Mouse (Mus musculus) heart, postnatal 25 days (tissue): Measurements from ENCODE around the gene Pdss2. TPM values are rescaled to one million over a fixed set of nuclear protein-coding genes. Genes with fewer than 3 reads are reported as not detected.

Source experiments
- DNase-seq: peaks from one replicate; pipeline ENCODE4 v3.0.0; 2022; ENCODE audit warnings: low spot score
- intact Hi-C: fragments of 180-260 bp; cut with DNase I; formaldehyde crosslinking; loops from one replicate; pipeline ENCODE4 v1.15.1; 2025
- total RNA-seq, 2 experiments: library from RNA; stranded (reverse); gene quantifications; 2 replicates each; pipeline ENCODE4 v1.2.3; 2021

Pdss2 gene
- total RNA-seq, 2 experiments from 2014 or later: 31.4 to 32.7 TPM

DNA sequence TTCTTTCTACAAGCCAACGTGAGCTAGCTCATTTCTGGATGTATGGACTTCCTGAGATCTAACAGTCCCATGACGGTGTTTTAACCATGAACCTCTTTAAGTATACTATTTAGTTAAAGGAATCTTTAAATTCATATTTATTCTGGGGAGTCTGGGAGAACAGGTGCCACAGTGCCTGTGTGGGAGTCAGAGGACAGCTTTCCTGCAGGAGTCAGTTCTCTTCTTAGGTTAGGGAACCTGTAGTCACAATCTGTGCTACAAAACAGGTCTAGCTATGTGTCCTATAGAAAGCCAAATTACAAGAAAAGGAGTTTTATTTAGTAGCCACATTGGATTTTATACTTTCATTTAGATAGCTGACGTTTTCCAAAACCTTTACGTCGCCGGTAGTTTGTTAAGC, 141.7 kb downstream of the Pdss2 start:
- no peak for DNase-seq
- intact Hi-C loops: no loop called here

DNA sequence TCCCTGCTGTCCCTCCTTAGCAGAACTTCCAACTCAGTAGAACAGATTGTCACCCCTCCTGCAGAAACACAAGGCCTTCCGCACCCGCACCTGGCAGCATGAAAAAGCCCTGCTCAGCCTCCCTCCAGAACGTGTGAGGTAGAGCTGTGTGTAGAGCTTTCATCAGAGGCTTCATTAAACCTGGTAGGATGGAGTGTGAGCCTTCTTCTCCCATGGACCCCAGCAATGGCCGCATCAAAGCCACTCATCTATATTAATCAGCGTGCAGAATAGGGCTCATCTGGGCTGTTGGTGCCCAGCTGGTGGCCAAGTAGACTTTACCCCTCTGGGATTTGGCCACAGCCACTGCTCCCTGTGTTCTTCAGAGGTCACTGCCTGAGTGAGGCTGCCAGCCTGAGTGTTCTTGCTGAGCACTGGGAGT, 142.2 kb downstream of the Pdss2 start:
- no peak for DNase-seq
- intact Hi-C loops: no loop called here

DNA sequence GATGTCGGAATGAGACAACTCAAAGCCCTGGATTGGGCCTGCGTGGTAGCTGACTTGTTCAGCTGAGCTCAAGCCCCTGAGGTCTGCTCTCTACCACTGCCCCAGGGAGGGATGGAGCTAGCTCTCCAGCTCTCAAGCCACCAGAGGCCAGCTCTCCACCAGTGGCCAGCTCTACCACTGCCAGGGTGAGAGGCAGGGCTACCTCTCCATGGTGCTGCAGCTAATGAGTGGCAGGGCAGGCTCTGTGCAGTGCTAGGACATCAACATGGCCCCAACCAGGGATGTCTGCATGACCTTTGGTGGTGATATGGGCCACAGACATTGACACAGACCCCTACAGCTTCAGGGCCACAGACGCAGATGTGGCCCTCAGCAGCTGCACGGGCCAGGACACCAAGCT, 144.6 kb downstream of the Pdss2 start:
- intact Hi-C loops: no loop called here
- no peak for DNase-seq

DNA sequence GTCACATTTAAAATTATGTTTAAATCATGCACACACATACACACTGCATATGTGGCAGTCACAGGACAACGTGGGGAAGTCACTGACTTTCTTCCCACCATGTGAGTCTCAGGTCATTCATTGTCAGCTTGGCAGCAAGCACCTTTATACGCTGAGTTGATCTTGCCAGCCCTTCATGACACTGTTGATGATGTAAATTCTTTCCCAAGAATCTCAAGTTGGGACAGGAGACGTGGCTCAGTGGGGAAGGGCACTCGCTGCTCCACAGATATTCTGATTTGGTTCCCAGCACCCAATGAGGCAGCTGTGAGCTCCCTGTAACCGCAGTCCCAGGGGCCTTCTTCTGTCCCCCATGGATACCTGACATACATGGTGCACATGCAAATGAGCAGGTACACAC, 147.3 kb downstream of the Pdss2 start:
- intact Hi-C loops: no loop called here
- no peak for DNase-seq

DNA sequence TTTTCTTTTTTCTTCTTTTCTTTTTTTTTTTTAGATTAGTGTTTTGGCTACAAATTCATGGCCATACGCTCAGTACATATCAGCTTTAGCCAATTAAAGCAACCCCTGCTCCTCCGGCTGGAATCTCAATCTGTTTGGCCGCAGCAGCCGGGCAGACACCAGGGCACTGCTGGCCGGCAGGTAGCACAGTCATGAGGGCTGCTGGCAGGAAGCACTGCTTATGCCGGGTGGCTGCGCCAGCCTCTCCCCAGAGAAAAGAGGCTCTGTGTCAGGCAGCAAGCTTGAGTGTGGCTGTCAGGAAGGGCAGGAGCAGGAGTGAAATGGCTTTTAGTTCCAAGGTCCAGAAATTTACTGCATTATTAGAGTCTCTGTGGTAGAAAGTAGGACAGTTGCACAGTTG, 151.0 kb downstream of the Pdss2 start:
- peak; percentile 10 for DNase-seq
- intact Hi-C loops: loop anchor here (5.0 to 10.0 kb wide), 3 partner anchors 148 to 368 kb away; partner anchors contain the start of genes 9030612E09Rik, Pdss2 and Sobp

DNA sequence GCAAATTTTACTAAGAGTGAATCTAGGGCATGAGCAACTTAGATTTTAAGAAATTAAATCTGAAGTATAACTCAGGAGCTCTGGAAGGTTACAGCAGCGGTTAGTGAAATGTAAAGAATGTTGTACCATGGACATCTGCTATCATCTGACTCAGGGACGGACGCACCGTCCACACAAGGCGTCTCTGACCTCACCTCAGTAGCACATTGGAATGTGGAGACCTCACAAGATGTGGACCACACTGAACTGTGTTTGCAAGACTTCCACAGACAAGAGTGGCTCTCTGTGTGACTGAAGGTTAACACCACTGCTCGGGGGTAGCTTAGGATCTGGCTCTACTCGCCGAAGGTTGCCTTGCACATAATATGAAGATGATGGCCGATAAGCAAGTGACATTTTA, 151.7 kb downstream of the Pdss2 start:
- DNase-seq: no peak
- intact Hi-C loops: loop anchor here (5.0 to 10.0 kb wide), 3 partner anchors 148 to 368 kb away; partner anchors contain the start of genes 9030612E09Rik, Pdss2 and Sobp

DNA sequence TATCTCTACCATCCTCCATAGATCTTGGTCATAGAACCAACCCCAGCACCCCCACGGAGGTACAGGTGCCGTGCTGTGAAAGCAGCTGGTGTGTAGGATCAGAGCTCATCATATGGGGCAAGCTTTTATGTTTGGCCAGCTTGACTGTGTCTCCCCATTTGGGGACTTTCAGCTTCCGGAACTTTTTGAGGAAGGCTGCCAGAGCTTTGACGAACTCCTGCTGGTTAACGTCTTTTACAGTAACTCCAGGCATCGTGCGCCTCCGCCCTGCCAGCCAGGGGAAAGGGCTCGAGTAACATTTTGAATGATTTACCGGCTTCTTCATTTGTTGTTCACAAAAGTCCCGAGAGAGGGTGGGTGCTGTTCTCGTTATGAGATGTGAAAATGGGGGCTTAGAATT, 152.4 kb downstream of the Pdss2 start:
- intact Hi-C loops: loop anchor here (5.0 to 10.0 kb wide), 3 partner anchors 149 to 369 kb away; partner anchors contain the start of genes 9030612E09Rik, Pdss2 and Sobp
- no peak for DNase-seq

DNA sequence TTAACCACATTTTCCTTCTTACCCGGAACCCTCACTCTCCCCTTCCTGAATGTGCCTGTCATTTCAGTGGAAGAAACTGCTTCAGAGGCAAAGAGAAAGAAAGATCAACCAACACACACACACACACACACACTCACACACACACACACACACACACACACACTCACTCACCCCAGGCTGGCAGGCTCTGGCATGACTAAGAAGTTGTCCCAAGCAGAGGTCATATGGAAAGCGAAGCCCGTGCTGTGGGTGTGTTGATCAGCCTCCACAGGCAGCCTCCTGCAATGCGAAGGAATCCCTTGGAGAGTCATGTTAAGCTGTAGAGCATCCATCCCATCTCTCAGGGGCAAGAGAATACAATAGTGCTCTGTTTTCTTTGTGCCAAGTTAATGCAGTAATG, 154.0 kb downstream of the Pdss2 start:
- no peak for DNase-seq
- intact Hi-C loops: loop anchor here (5.0 to 10.0 kb wide), 3 partner anchors 150 to 418 kb away; partner anchors contain the start of gene Pdss2

DNA sequence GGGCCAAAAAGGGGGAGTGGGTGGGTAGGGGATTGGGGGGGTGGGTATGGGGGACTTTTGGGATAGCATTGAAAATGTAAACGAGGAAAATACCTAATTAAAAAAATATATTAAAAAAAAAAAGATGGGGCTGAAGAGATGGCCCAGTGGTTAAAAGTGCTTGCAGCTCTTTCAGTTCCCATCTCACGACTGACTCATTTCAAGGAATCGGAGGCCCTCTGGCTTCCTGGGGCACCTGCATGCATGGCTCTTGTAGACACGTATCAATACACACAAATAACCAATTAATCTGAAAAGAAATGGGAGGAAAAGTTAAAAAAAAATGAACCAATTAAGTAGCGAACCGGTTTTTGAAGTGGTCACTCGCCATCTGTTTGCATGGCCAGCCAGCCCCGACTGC, 155.5 kb downstream of the Pdss2 start:
- intact Hi-C loops: loop anchor here (5.0 to 10.0 kb wide), 3 partner anchors 152 to 419 kb away; partner anchors contain the start of gene Pdss2
- no peak for DNase-seq

DNA sequence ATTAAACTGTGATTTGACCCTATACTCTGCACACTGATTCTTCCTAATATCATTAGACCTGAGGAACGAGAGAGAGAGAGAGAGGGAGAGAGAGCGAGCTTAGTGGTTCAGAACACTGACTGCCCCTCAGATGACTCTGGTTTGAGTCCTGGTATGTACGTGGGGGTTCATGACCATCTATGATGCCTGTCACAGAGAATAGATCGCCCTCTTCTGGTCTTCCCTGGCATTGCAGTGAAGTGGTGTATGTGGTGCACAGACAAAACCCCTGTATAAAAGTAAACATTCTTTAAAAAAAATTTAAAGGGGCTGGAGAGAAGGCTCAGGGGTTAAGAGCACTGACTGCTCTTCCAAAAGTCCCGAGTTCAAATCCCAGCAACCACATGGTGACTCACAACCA, 157.0 kb downstream of the Pdss2 start:
- intact Hi-C loops: loop anchor here (5.0 to 10.0 kb wide), 3 partner anchors 153 to 421 kb away; partner anchors contain the start of gene Pdss2
- no peak for DNase-seq

DNA sequence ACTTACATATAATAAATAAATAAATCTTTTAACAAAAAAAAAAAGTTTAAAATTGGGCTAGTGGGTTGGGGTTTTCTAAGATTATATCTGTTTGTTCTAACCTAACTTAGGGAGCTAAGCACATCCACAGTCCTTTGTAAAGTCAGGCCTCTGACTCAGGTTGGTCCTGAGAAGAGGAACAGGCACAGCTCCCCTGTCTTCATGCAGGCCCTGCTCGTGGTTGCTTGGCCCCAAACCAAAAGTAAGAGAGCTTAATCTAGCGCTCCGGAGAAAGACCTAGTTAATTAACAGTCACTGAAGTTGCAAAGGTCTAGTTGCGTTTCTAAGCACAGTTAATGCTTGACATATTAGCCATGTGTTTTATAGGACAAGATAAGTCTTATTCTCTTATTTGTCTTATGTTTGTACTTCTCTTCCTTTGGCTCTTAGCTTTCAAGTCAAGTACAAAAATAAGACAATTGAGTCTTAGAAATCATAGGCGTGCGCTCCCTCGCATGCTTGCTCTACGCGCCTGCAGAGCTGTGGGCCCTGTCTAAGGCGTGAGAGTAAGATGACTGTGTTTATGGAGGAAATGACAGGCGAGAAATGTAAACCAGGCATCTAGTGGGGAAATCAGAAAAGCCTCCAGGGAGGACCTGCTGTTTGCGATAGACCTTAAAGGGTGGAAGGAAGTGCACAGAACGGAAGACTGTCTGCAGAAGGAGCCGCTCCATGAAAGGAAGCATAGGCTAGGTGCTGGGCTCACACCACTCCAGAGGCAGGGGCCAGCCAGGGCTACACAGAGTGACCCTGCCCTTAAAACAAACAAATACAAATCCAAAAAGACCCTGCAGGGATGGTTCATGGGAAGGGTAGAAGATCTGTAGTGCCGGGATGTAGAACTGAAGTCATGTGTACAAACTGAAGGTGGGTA, 157.7 kb downstream of the Pdss2 start:
- intact Hi-C loops: loop anchor here (5.0 to 10.0 kb wide), 3 partner anchors 154 to 422 kb away; partner anchors contain the start of gene Pdss2
- DNase-seq: no peak

DNA sequence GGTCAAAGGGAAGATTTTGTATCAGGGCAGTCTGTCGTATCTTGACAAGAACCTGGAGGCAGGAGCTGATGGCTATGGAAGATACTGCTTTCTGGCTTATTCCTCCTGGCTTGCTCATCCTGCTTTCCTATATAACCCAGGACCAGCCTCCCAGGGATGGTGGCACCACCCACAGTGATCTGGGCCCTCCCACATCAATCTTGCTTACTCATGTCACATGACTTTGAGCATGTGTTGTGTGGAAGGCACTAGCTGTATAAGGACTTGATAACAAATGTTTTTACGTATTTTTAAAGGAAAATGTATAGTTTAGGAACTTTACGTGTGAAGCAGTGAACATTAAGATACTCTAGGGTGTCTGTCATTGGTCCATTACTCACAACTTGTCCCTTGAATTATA, 161.4 kb downstream of the Pdss2 start:
- DNase-seq: no peak
- intact Hi-C loops: no loop called here

DNA sequence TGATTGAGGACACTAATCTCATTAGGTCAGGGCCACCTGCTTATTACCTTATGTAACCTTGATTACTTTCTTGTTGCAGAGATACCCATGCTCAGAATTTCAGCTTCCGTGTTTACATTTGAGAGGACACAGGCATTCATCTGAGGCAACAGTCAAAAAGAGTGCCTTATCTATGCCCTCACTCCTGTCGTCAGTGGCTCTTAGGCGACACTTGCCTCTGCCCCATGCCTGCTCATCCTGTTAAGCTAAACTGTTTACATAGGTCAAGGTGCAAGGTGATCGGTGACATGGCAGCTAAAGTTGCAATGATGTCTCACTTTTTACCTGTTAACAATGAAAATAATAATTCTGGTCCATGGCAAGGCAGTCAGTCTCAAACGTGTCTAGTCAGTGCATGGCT, 163.3 kb downstream of the Pdss2 start:
- no peak for DNase-seq
- intact Hi-C loops: no loop called here

DNA sequence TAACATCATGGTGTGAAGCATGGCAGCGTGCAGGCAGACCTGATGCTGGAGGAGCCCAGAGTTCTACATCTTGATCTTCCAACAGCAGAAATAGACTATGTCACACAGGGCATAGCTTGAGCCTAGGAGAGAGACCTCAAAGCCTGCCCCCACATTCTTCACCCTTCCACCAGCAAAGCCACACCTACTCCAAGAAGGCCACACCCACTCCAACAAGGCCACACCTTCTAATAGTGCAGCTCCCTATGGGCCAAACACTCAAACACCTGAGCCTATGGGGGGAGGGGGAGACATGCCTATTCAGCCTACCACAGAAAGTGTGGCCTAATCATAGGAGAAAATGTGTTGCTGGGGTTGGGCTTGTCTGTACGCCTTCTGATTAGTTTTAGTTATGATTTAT, 171.6 kb downstream of the Pdss2 start:
- intact Hi-C loops: no loop called here
- DNase-seq: no peak

DNA sequence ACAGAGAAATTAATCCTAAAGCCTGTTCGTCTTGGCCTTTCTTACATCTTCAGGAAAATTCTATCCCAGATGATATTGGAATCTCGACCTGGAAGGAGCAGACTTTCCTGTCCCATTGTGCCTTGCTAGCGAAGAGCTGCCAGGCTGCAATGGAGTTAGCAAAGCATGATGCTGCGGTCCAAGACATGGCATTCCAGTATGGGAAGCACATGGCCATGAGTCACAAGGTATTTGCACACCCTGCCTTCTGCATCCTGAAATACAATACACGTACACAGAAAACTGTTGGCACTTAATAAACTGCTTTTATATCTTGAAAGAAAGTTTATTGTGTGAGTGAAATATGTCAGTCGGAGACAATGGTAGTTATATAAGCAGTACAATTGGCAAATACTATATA, 172.5 kb downstream of the Pdss2 start:
- no peak for DNase-seq
- intact Hi-C loops: no loop called here

DNA sequence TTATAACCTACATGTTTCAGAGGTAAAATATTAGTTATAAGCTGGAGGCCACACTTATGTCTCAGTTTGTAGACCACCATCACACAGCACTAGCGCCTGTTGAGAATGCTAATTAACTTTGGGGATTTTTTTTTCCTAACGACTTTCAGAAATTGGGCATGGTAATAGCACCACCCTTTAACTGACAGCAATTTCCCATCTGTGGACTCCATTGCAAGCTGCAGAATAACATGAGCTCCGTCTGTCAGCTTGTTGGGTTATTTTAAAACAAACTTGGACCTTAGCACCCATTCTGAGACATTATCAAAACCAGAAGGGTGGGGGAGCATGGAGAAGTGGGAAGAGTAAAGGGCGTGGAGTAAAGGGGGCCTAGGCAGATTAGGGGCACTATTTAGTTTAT, 174.5 kb downstream of the Pdss2 start:
- DNase-seq: no peak
- intact Hi-C loops: no loop called here

DNA sequence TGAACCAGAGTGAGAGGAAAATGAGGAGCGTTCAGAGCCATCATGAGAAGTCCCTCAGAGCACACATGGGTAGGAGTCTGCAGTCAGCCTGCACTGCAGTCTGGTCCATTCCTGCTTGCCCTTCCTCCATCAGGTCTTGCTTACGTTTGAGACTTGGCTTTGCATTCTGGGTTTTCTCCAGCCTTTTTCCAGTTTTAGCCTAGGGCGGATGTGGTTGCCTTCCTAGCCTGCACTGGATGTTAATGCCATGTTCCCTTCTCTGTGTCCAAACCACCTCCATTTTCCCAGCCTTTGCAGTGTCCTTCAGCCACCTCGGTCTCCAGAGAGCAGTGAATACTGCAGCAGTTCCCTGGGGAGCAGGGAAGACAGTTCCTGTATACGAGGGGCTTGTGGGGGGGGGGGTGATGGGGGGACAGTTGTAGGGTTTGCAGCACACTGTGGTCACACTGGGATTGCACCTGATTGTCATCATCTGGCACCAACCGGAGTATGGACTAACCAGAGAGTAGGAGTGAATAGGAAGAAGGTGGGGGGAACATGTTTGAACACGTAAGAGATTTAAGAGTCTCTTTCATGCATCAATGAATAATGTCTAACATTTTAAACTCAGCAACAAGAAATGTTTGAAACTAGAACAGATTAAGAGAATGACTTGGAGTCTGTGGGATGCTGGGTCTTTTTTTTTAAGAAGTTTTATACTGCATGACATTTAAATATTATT, 178.5 kb downstream of the Pdss2 start:
- intact Hi-C loops: no loop called here
- no peak for DNase-seq

DNA sequence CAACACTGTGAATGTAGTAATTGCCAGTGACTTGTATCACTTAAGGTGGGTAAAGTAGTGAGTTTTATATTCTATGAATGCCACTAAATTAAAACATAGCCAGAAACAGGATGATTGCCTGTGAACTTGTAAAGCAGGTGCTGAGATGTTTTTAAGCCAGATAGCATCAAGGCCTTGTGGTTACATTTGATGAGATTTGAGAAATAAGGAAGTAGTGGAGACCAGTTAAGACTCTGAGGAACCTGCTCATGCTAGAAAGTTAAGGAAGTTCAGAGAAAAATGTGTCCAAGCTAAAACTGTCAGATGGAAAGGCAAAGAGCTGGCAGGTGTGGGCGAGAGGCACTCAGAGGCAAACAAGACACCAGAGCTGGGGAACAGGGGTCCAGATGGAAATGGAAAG, 184.8 kb downstream of the Pdss2 start:
- DNase-seq: no peak
- intact Hi-C loops: no loop called here

DNA sequence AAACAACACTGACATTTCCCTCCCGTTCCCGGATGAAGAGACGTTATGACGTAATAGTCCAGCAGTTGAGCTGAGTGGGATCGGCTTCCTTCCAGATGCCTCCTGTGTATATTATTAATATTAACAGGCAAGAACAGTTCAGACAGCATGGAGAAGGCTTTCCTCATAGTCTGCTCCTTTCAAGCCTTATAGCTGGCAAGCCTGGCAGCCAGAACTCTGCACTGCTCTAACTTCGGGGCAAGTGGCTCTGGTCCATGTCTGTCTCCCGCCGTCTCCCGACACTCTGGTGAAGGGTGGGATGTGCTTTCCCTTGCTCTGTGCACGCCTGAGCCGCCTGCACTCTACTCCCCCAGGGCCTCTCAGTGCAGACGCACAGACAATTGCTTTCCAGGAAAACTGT, 185.6 kb downstream of the Pdss2 start:
- DNase-seq: no peak
- intact Hi-C loops: no loop called here

DNA sequence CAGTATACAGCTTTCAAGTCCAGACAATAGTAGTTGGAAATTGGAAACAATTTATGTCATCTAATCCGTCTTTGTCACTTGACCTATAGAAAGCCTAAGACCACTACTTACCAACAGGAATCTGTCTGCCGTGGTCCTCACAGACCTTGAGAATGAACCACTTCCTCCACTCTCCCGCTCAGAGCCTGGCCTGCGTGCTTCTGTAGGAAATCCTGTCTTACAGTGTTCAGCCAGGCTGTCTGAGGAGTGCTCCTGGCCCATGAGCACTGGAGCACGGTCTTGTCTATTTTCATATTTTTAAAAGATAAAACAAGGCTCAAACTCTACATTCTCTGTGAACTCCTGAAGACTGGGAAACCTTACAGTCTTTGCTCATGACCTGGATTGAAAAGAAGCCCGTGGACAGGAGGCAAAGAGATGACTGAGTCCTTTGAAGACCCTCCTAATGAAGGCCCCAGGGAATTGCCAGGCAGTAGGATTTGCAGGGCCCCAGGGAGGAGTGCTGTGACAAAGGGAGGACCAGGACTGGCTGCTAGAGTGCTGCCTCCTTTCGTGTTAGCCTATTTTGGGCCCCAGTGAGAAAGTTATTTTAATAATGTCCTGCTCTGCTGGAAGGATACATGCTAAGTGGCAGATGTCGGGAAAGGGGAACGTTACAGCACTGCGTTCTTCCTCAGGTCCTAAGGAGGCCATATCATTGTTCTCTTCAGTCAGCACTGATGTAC, 188.4 kb downstream of the Pdss2 start:
- intact Hi-C loops: no loop called here
- no peak for DNase-seq
